Mouse (Mus musculus): ENCODE data around the gene Ttyh1. TPM values are rescaled to one million over a fixed set of nuclear protein-coding genes. Genes with fewer than 3 reads are reported as not detected.
"Not testable (repeated sequence)": the region's sequence is repeated elsewhere in the genome, so short reads cannot be mapped to it uniquely, and the experiment has no call there.

Gene Ttyh1
- polyA plus RNA-seq, 1 experiment from 2014 or later, result 66.6 TPM

GRCm38 (mm10) chr7:4148341-4149208, 29.4 kb downstream of the Ttyh1 start:
- H3K9me3 ChIP-seq (ENCODE audit: control insufficient read depth, low read length), result no peaks in the 10 kb centered on the region
- H3K36me3 ChIP-seq (ENCODE audit: control insufficient read depth, insufficient read depth, low read length), result peaks cover 21% of the 10 kb centered on the region
- peak overlapping the region; percentile 75 for H3K9ac ChIP-seq (ENCODE audit: low read depth, low read length)
- H3K4me3 ChIP-seq (ENCODE audit: low read depth, low read length), result peak overlapping the region; percentile 73
- H3K4me1 ChIP-seq (replicated peaks; ENCODE audit: control insufficient read depth, insufficient read depth, low read length), result peaks cover 5% of the 10 kb centered on the region; the same call in 1 of the 2 replicates
- peak; percentile 17 for ATAC-seq (ENCODE audit: low FRiP score)
- peak overlapping the region; percentile 82 for H3K27ac ChIP-seq (ENCODE audit: low read depth, low read length)
- 30% methylated on average over 18 of the region's 18 CpGs for WGBS
- peak overlapping the region; percentile 90 for H3K4me2 ChIP-seq (replicated peaks; ENCODE audit: low read depth, low read length)
- peaks cover 13% of the 10 kb centered on the region for H3K27me3 ChIP-seq (ENCODE audit: control insufficient read depth, insufficient read depth, low read length)
- peak; percentile 18 for DNase-seq (ENCODE audit: low spot score)

DNA sequence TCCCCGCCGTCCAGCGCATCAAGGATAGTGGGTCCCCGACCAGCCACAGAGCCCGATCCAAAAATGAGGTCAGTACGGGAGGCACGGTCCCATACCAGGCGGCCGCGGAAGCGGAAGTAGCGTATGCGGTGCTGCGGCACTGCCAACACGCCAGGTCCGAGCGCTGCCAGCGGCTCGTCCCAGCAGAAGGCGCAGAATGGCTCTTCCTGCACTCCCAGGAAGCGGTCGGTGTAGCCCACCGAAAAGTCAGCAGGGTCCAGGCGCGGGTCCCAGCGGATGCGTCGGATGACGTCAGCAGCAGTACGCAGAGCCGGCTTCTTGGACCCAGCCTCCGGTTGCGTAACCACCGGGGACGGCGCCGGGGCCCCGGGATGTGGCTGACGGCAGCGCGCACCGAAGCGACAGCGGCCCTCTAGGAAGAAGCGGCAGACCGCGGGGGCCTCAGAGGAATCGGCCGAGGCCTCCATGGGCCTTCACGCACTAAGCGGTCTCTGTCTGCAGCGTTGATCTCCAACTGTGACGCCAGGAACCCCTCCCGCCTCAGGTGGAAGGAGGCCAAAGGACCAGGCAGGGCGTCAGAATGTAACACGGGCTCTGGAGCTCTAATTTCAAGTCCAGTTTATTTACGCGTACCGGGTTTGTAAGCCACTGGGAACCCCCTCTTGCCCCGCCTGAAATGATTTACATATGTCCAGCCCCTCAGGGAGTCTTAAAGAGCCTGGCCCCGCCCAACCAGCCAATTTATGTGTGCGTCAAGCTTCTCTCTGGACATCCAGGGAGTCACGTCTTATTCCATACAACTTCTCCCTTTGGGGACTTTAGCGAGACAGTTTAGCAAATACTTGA, 30.2 kb downstream of the Ttyh1 start:
- Histone ChIP-seq H3K4me3 (ENCODE audit: low read depth, low read length) (peak overlapping the region; percentile 73), H3K9me3 (ENCODE audit: control insufficient read depth, low read length) (no peaks in the 10 kb centered on the region), H3K4me2 (replicated peaks; ENCODE audit: low read depth, low read length) (peak overlapping the region; percentile 90), H3K27me3 (ENCODE audit: control insufficient read depth, insufficient read depth, low read length) (peaks cover 13% of the 10 kb centered on the region), H3K27ac (ENCODE audit: low read depth, low read length) (peak overlapping the region; percentile 82), H3K4me1 (replicated peaks; ENCODE audit: control insufficient read depth, insufficient read depth, low read length) (peaks cover 5% of the 10 kb centered on the region; the same call in 1 of the 2 replicates), H3K36me3 (ENCODE audit: control insufficient read depth, insufficient read depth, low read length) (peaks cover 14% of the 10 kb centered on the region), H3K9ac (ENCODE audit: low read depth, low read length) (peak overlapping the region; percentile 75)
- WGBS, result under 1% methylated on average over 64 of the region's 64 CpGs
- peak; percentile 73 for ATAC-seq (ENCODE audit: low FRiP score)
- DNase-seq (ENCODE audit: low spot score), result peak; percentile 79

GRCm38 (mm10) chr7:4150059-4150541, 30.9 kb downstream of the Ttyh1 start, which contains the start of gene Leng9:
Gene Leng9 (minus strand): TSS chr7:4150374.
- peak within 1 kb of the TSS; percentile 75 for H3K9ac ChIP-seq (ENCODE audit: low read depth, low read length)
- peaks cover 5% of the 10 kb centered on the region; the same call in 1 of the 2 replicates for H3K4me1 ChIP-seq (replicated peaks; ENCODE audit: control insufficient read depth, insufficient read depth, low read length)
- H3K9me3 ChIP-seq (ENCODE audit: control insufficient read depth, low read length), result no peaks in the 10 kb centered on the region
- ATAC-seq (ENCODE audit: low FRiP score), result peak; percentile 39
- DNase-seq (ENCODE audit: low spot score), result no peak
- H3K36me3 ChIP-seq (ENCODE audit: control insufficient read depth, insufficient read depth, low read length), result peaks cover 11% of the 10 kb centered on the region
- peaks cover 13% of the 10 kb centered on the region for H3K27me3 ChIP-seq (ENCODE audit: control insufficient read depth, insufficient read depth, low read length)
- 1% methylated on average over 14 of the region's 14 CpGs for WGBS
- H3K27ac ChIP-seq (ENCODE audit: low read depth, low read length), result peak within 1 kb of the TSS; percentile 82
- H3K4me3 ChIP-seq (ENCODE audit: low read depth, low read length), result peak within 1 kb of the TSS; percentile 73
- H3K4me2 ChIP-seq (replicated peaks; ENCODE audit: low read depth, low read length), result peak within 1 kb of the TSS; percentile 90

GRCm38 (mm10) chr7:4150811-4151221, 31.6 kb downstream of the Ttyh1 start:
- no peak for DNase-seq (ENCODE audit: low spot score)
- no peaks in the 10 kb centered on the region for H3K9me3 ChIP-seq (ENCODE audit: control insufficient read depth, low read length)
- peak overlapping the region; percentile 3; the same call in 1 of the 2 replicates for H3K4me3 ChIP-seq (ENCODE audit: low read depth, low read length)
- WGBS, result 11% methylated on average over 14 of the region's 14 CpGs
- no peak overlapping the region for H3K9ac ChIP-seq (ENCODE audit: low read depth, low read length)
- no peak for ATAC-seq (ENCODE audit: low FRiP score)
- peaks cover 5% of the 10 kb centered on the region; the same call in 1 of the 2 replicates for H3K4me1 ChIP-seq (replicated peaks; ENCODE audit: control insufficient read depth, insufficient read depth, low read length)
- no peak overlapping the region for H3K27ac ChIP-seq (ENCODE audit: low read depth, low read length)
- peaks cover 13% of the 10 kb centered on the region for H3K27me3 ChIP-seq (ENCODE audit: control insufficient read depth, insufficient read depth, low read length)
- H3K4me2 ChIP-seq (replicated peaks; ENCODE audit: low read depth, low read length), result 0 out of 2 replicates have a peak overlapping the region, but pooled peaks have one; percentile 9
- H3K36me3 ChIP-seq (ENCODE audit: control insufficient read depth, insufficient read depth, low read length), result peaks cover 8% of the 10 kb centered on the region

DNA sequence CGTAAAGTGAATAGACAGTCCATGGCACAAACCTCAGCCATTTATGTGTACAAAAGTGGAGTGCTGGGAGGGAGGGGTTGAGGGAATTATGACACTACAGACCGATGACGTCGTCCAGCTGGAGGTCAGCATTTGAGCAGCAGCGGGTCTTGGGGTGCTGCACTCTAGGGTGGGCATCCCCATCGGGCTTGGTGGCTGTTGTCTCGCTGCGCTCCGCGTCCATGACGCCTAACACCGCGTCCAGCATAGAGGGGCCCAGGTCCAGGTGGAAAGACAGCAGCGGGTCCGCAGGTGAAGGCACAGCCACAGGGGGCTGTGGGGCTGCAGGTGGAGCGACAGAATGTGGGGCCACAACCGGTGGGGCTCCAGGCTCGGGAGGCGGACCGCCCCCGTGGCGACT, 32.0 kb downstream of the Ttyh1 start:
- H3K4me1 ChIP-seq (replicated peaks; ENCODE audit: control insufficient read depth, insufficient read depth, low read length), result peaks cover 5% of the 10 kb centered on the region; the same call in 1 of the 2 replicates
- DNase-seq (ENCODE audit: low spot score) (no peak), ATAC-seq (ENCODE audit: low FRiP score) (no peak)
- no peaks in the 10 kb centered on the region for H3K9me3 ChIP-seq (ENCODE audit: control insufficient read depth, low read length)
- peaks cover 8% of the 10 kb centered on the region for H3K36me3 ChIP-seq (ENCODE audit: control insufficient read depth, insufficient read depth, low read length)
- peaks cover 13% of the 10 kb centered on the region for H3K27me3 ChIP-seq (ENCODE audit: control insufficient read depth, insufficient read depth, low read length)
- 18% methylated on average over 22 of the region's 22 CpGs for WGBS
- no peak overlapping the region; the same call in 1 of the 2 replicates for H3K9ac ChIP-seq (ENCODE audit: low read depth, low read length)
- no peak overlapping the region for H3K27ac ChIP-seq (ENCODE audit: low read depth, low read length)
- no peak overlapping the region for H3K4me2 ChIP-seq (replicated peaks; ENCODE audit: low read depth, low read length)
- H3K4me3 ChIP-seq (ENCODE audit: low read depth, low read length), result 0 out of 2 replicates have a peak overlapping the region, but pooled peaks have one; percentile 3

DNA sequence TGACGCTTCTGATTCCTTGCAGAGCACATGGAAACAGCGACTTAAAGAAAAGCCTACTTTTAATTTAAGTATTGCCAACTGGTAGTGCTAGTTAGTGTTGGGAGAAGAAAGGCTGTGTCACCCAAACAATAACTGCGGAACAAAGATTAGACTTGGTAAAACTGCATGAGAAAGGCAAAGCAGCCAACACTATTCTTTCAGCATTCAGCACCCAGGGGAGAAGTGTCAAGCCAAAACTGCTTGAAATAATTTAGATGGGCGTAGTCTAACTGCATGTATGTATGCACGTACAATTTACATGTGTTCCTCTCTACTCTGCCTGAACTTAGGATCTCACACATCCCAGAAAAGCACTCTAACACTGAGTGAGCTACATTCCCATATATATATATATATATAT, 35.1 kb downstream of the Ttyh1 start:
- ATAC-seq (ENCODE audit: low FRiP score), result no peak
- H3K27ac ChIP-seq (ENCODE audit: low read depth, low read length), result no peak overlapping the region
- H3K4me2 ChIP-seq (replicated peaks; ENCODE audit: low read depth, low read length), result no peak overlapping the region
- no peaks in the 10 kb centered on the region for H3K36me3 ChIP-seq (ENCODE audit: control insufficient read depth, insufficient read depth, low read length)
- no peak overlapping the region for H3K9ac ChIP-seq (ENCODE audit: low read depth, low read length)
- no peak overlapping the region for H3K4me3 ChIP-seq (ENCODE audit: low read depth, low read length)
- no peak for DNase-seq (ENCODE audit: low spot score)
- H3K27me3 ChIP-seq (ENCODE audit: control insufficient read depth, insufficient read depth, low read length), result peaks cover 13% of the 10 kb centered on the region
- H3K9me3 ChIP-seq (ENCODE audit: control insufficient read depth, low read length), result no peaks in the 10 kb centered on the region
- 72% methylated on average over 5 of the region's 5 CpGs for WGBS
- H3K4me1 ChIP-seq (replicated peaks; ENCODE audit: control insufficient read depth, insufficient read depth, low read length), result no peaks in the 10 kb centered on the region

GRCm38 (mm10) chr7:4154976-4155375, 35.8 kb downstream of the Ttyh1 start:
- Histone ChIP-seq H3K36me3 (ENCODE audit: control insufficient read depth, insufficient read depth, low read length) (no peaks in the 10 kb centered on the region), H3K9ac (ENCODE audit: low read depth, low read length) (no peak overlapping the region), H3K9me3 (ENCODE audit: control insufficient read depth, low read length) (no peaks in the 10 kb centered on the region), H3K4me3 (ENCODE audit: low read depth, low read length) (no peak overlapping the region), H3K4me2 (replicated peaks; ENCODE audit: low read depth, low read length) (no peak overlapping the region), H3K4me1 (replicated peaks; ENCODE audit: control insufficient read depth, insufficient read depth, low read length) (no peaks in the 10 kb centered on the region), H3K27me3 (ENCODE audit: control insufficient read depth, insufficient read depth, low read length) (peaks cover 13% of the 10 kb centered on the region), H3K27ac (ENCODE audit: low read depth, low read length) (no peak overlapping the region)
- DNase-seq (ENCODE audit: low spot score) (no peak), ATAC-seq (ENCODE audit: low FRiP score) (no peak)
- 31% methylated on average over 4 of the region's 4 CpGs for WGBS

GRCm38 (mm10) chr7:4161596-4161995, 42.4 kb downstream of the Ttyh1 start:
- not testable (repeated sequence) for H3K4me2 ChIP-seq (replicated peaks; ENCODE audit: low read depth, low read length); H3K36me3 ChIP-seq (ENCODE audit: control insufficient read depth, insufficient read depth, low read length); H3K9me3 ChIP-seq (ENCODE audit: control insufficient read depth, low read length); H3K9ac ChIP-seq (ENCODE audit: low read depth, low read length); ATAC-seq (ENCODE audit: low FRiP score); H3K27me3 ChIP-seq (ENCODE audit: control insufficient read depth, insufficient read depth, low read length); H3K4me3 ChIP-seq (ENCODE audit: low read depth, low read length); H3K27ac ChIP-seq (ENCODE audit: low read depth, low read length); DNase-seq (ENCODE audit: low spot score); H3K4me1 ChIP-seq (replicated peaks; ENCODE audit: control insufficient read depth, insufficient read depth, low read length)
- 93% methylated on average over 4 of the region's 4 CpGs for whole genome bisulfite sequencing
